Mouse (Mus musculus): Measurements from ENCODE around the gene Vtcn1.

DNA sequence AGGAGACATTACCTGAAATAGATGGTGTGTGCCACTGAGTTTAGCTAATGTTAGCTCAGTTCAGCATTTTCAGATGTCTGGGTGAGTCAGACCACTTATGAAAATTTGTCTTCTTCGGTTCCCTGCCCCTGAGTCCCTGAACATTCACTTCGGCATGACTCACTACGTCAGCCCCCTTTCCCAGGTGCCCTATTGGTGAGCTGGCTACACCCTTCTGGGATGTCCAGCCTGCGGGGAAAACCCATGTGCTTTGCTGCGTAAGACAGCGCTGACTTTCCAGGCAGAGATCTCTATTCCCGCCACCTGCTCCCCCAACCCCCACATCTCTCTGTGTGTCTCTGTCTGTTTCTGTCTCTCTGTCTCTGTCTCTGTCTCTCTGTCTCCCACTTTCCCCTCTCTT, 23.1 kb downstream of the Vtcn1 start:
- TF ChIP-seq CTCF (IDR thresholded peaks at IDR 0.05; ENCODE audit: insufficient read depth, low read length) (no peak), POLR2A (IDR thresholded peaks at IDR 0.05; ENCODE audit: borderline replicate concordance, extremely low read depth, low read depth, low read length) (no peak)
